Mouse (Mus musculus): ENCODE results near the gene Mpzl3. TPM values are rescaled to one million over a fixed set of nuclear protein-coding genes. Genes with fewer than 3 reads are reported as not detected.
A peak's percentile ranks its signal among the peaks of the same experiment; 100 is the strongest.

Gene Mpzl3
- polyA plus RNA-seq, 1 experiment from 2014 or later = 0.75 TPM

- Histone ChIP-seq H3K36me3 (ENCODE audit: control insufficient read depth, insufficient read depth, low read length) (no peaks in the 10 kb centered on the region), H3K4me3 (ENCODE audit: low read depth, low read length) (no peak overlapping the region), H3K4me2 (ENCODE audit: low read length) (no peak overlapping the region), H3K9me3 (replicated peaks; ENCODE audit: control insufficient read depth, low read length, poor library complexity, severe bottlenecking) (no peaks in the 10 kb centered on the region), H3K27ac (ENCODE audit: low read length) (no peak overlapping the region), H3K9ac (ENCODE audit: low read depth, low read length) (no peak overlapping the region), H3K27me3 (ENCODE audit: control insufficient read depth, insufficient read depth, low read depth, low read length) (no peaks in the 10 kb centered on the region), H3K4me1 (ENCODE audit: control insufficient read depth, insufficient read depth, low read length) (no peaks in the 10 kb centered on the region)
- WGBS = 69% methylated on average over 11 of the region's 11 CpGs
- ATAC-seq = no peak
These were observed 48.4 kb downstream of the Mpzl3 start for GRCm38 (mm10) chr9:45103211-45103979.

GRCm38 (mm10) chr9:45105596-45106374 is 50.8 kb downstream of the Mpzl3 start:
- WGBS = 89% methylated on average over 2 of the region's 2 CpGs
- no peaks in the 10 kb centered on the region for H3K27me3 ChIP-seq (ENCODE audit: control insufficient read depth, insufficient read depth, low read depth, low read length)
- no peaks in the 10 kb centered on the region for H3K4me1 ChIP-seq (ENCODE audit: control insufficient read depth, insufficient read depth, low read length)
- H3K4me2 ChIP-seq (ENCODE audit: low read length) = no peak overlapping the region
- ATAC-seq = no peak
- no peak overlapping the region for H3K27ac ChIP-seq (ENCODE audit: low read length)
- H3K4me3 ChIP-seq (ENCODE audit: low read depth, low read length) = no peak overlapping the region
- no peak overlapping the region for H3K9ac ChIP-seq (ENCODE audit: low read depth, low read length)
- no peaks in the 10 kb centered on the region for H3K36me3 ChIP-seq (ENCODE audit: control insufficient read depth, insufficient read depth, low read length)
- no peaks in the 10 kb centered on the region for H3K9me3 ChIP-seq (replicated peaks; ENCODE audit: control insufficient read depth, low read length, poor library complexity, severe bottlenecking)

DNA sequence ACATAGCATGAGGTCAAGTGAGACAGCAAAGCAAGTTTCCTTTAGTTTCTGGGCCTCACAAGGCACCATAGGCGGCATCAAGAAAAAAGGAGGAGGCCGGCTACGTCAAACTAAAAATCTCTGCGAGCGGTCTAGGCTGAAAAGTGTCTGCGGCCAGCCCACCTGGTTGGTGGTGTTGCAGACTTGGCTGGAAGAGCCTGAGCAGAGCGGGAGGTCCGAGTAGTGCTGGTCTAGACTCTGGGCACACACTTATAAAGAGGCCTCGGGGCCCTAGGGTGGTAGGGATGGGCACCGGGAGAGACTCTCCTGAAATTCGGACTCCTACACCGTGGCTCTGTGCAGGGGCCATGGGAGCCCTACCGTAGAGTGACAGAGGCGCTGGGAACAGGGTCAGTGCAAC is 60.7 kb downstream of the Mpzl3 start:
- H3K27me3 ChIP-seq (ENCODE audit: control insufficient read depth, insufficient read depth, low read depth, low read length) = no peaks in the 10 kb centered on the region
- no peaks in the 10 kb centered on the region for H3K36me3 ChIP-seq (ENCODE audit: control insufficient read depth, insufficient read depth, low read length)
- peak overlapping the region; percentile 67 for H3K27ac ChIP-seq (ENCODE audit: low read length)
- peak; percentile 76 for ATAC-seq
- H3K4me1 ChIP-seq (ENCODE audit: control insufficient read depth, insufficient read depth, low read length) = peaks cover 22% of the 10 kb centered on the region
- peak overlapping the region; percentile 54 for H3K4me3 ChIP-seq (ENCODE audit: low read depth, low read length)
- peak overlapping the region; percentile 69 for H3K9ac ChIP-seq (ENCODE audit: low read depth, low read length)
- peak overlapping the region; percentile 78 for H3K4me2 ChIP-seq (ENCODE audit: low read length)
- 2% methylated on average over 14 of the region's 14 CpGs for WGBS
- H3K9me3 ChIP-seq (replicated peaks; ENCODE audit: control insufficient read depth, low read length, poor library complexity, severe bottlenecking) = no peaks in the 10 kb centered on the region

DNA sequence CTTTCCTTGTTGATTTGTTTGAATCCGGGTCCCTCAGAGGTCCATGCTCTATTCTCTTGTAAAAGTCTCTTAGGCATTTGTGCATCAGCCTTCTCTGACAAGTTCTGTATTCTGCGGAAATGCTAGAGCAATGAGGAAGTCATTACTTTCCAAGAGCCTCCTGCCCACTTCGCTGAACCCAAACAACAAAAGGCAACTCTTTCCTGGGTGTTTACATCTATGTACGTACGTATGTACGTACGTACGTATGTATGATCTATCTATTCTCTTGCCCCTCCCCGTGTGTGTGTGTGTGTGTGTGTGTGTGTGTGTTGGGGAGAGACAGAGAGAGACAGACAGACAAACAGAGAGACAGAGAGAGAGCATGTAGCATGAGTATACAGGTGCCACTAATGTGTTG is 61.8 kb downstream of the Mpzl3 start:
- WGBS = 75% methylated on average over 9 of the region's 9 CpGs
- Histone ChIP-seq H3K4me2 (ENCODE audit: low read length) (no peak overlapping the region), H3K9ac (ENCODE audit: low read depth, low read length) (no peak overlapping the region), H3K9me3 (replicated peaks; ENCODE audit: control insufficient read depth, low read length, poor library complexity, severe bottlenecking) (no peaks in the 10 kb centered on the region), H3K4me3 (ENCODE audit: low read depth, low read length) (no peak overlapping the region), H3K4me1 (ENCODE audit: control insufficient read depth, insufficient read depth, low read length) (peaks cover 26% of the 10 kb centered on the region), H3K36me3 (ENCODE audit: control insufficient read depth, insufficient read depth, low read length) (no peaks in the 10 kb centered on the region), H3K27me3 (ENCODE audit: control insufficient read depth, insufficient read depth, low read depth, low read length) (no peaks in the 10 kb centered on the region), H3K27ac (ENCODE audit: low read length) (no peak overlapping the region)
- ATAC-seq = no peak

- Histone ChIP-seq H3K4me2 (ENCODE audit: low read length) (peak within 1 kb of the TSS; percentile 80), H3K9ac (ENCODE audit: low read depth, low read length) (peak within 1 kb of the TSS; percentile 97)
- WGBS = under 1% methylated on average over 11 of the region's 13 CpGs
These were observed 62.9 kb downstream of the Mpzl3 start, which contains the start of gene Scn2b for GRCm38 (mm10) chr9:45117741-45118431. Gene Scn2b (plus strand): TSS chr9:45117782.

GRCm38 (mm10) chr9:45118552-45118951 is 63.6 kb downstream of the Mpzl3 start:
- H3K9ac ChIP-seq (ENCODE audit: low read depth, low read length) = peak overlapping the region; percentile 97
- H3K4me1 ChIP-seq (ENCODE audit: control insufficient read depth, insufficient read depth, low read length) = peaks cover 32% of the 10 kb centered on the region
- H3K4me3 ChIP-seq (ENCODE audit: low read depth, low read length) = peak overlapping the region; percentile 80
- WGBS = 23% methylated on average over 10 of the region's 10 CpGs
- no peaks in the 10 kb centered on the region for H3K36me3 ChIP-seq (ENCODE audit: control insufficient read depth, insufficient read depth, low read length)
- no peak for ATAC-seq
- peak overlapping the region; percentile 96 for H3K27ac ChIP-seq (ENCODE audit: low read length)
- no peaks in the 10 kb centered on the region for H3K9me3 ChIP-seq (replicated peaks; ENCODE audit: control insufficient read depth, low read length, poor library complexity, severe bottlenecking)
- peak overlapping the region; percentile 80 for H3K4me2 ChIP-seq (ENCODE audit: low read length)
- no peaks in the 10 kb centered on the region for H3K27me3 ChIP-seq (ENCODE audit: control insufficient read depth, insufficient read depth, low read depth, low read length)

More at GRCm38 (mm10) chr9:45117741-45118431, 62.9 kb downstream of the Mpzl3 start, which contains the start of gene Scn2b:
- no peaks in the 10 kb centered on the region for H3K9me3 ChIP-seq (replicated peaks; ENCODE audit: control insufficient read depth, low read length, poor library complexity, severe bottlenecking)
- H3K4me1 ChIP-seq (ENCODE audit: control insufficient read depth, insufficient read depth, low read length) = peaks cover 32% of the 10 kb centered on the region
- H3K4me3 ChIP-seq (ENCODE audit: low read depth, low read length) = peak within 1 kb of the TSS; percentile 80
- peak within 1 kb of the TSS; percentile 96 for H3K27ac ChIP-seq (ENCODE audit: low read length)
- ATAC-seq = peak; percentile 64; the same call in 1 of the 2 replicates
- H3K27me3 ChIP-seq (ENCODE audit: control insufficient read depth, insufficient read depth, low read depth, low read length) = no peaks in the 10 kb centered on the region
- H3K36me3 ChIP-seq (ENCODE audit: control insufficient read depth, insufficient read depth, low read length) = no peaks in the 10 kb centered on the region

DNA sequence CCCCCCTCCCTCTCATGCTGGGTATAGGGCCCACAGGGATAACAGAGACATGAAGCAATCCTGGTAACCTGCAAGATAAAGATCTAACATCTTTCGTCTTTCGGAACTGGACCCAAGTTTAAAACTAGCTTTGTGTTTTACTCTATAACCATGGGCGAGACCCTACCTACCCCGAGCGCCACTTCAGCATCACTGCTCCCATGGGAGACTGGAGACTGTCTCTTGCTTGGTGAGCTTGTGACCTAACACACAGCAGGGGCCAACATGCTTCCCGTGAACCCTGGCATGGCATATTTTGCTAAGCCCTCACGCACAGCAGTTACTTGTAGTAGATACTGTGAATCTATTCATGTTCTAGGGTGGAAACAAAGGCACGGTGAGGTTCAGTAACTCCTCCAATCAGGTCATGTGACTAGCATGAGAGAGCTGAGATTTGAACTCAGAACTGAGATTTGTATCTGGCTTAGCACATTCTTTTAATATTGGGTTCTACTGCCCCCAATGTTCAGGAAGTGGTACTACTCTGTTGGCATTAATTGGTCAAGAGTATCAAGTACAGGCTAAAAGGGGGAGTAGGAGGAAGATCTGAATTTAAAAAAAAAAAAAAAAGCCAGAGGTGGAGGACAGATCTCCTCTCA is 64.4 kb downstream of the Mpzl3 start:
- Histone ChIP-seq H3K4me2 (ENCODE audit: low read length) (peak overlapping the region; percentile 80), H3K27ac (ENCODE audit: low read length) (no peak overlapping the region), H3K9me3 (replicated peaks; ENCODE audit: control insufficient read depth, low read length, poor library complexity, severe bottlenecking) (no peaks in the 10 kb centered on the region), H3K36me3 (ENCODE audit: control insufficient read depth, insufficient read depth, low read length) (no peaks in the 10 kb centered on the region), H3K9ac (ENCODE audit: low read depth, low read length) (peak overlapping the region; percentile 97), H3K27me3 (ENCODE audit: control insufficient read depth, insufficient read depth, low read depth, low read length) (no peaks in the 10 kb centered on the region), H3K4me3 (ENCODE audit: low read depth, low read length) (peak overlapping the region; percentile 80), H3K4me1 (ENCODE audit: control insufficient read depth, insufficient read depth, low read length) (peaks cover 32% of the 10 kb centered on the region)
- WGBS = 93% methylated on average over 8 of the region's 8 CpGs
- no peak for ATAC-seq

- Histone ChIP-seq H3K27me3 (ENCODE audit: control insufficient read depth, insufficient read depth, low read depth, low read length) (no peaks in the 10 kb centered on the region), H3K4me3 (ENCODE audit: low read depth, low read length) (no peak overlapping the region), H3K36me3 (ENCODE audit: control insufficient read depth, insufficient read depth, low read length) (no peaks in the 10 kb centered on the region), H3K4me2 (ENCODE audit: low read length) (peak overlapping the region; percentile 24; the same call in 1 of the 2 replicates), H3K9ac (ENCODE audit: low read depth, low read length) (no peak overlapping the region; the same call in 1 of the 2 replicates), H3K27ac (ENCODE audit: low read length) (no peak overlapping the region), H3K4me1 (ENCODE audit: control insufficient read depth, insufficient read depth, low read length) (peaks cover 32% of the 10 kb centered on the region), H3K9me3 (replicated peaks; ENCODE audit: control insufficient read depth, low read length, poor library complexity, severe bottlenecking) (no peaks in the 10 kb centered on the region)
- 84% methylated on average over 14 of the region's 14 CpGs for WGBS
- no peak for ATAC-seq
These were observed 65.1 kb downstream of the Mpzl3 start for GRCm38 (mm10) chr9:45119954-45120530.

Data from midbrain, embryonic 16.5 days (tissue).